Mouse (Mus musculus): ENCODE data around the gene Eef1akmt2.

The Eef1akmt2 gene

GRCm38 (mm10) chr7:132787496-132788190 is 64.8 kb downstream of the Eef1akmt2 start:
- WGBS: 85% methylated on average over 4 of the region's 4 CpGs

DNA sequence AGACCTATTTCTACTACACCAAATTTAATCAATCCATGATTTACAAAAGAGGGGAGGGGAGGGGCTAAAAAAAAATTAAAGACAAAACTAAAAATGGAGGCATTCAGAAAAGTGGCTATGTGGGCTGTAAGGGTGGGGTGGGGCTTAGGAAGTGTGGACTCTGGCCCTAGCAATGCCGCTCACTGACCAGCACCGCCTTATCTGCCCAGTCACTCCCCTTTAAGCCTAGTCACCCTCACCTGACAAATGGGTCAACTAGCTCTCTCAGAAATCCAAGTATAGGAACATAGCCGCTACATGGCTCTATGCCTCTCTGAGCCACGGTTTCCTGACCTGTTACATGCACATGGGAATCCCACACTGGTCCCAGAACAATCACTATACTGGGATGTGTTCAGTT is 65.5 kb downstream of the Eef1akmt2 start:
- WGBS: 89% methylated on average over 4 of the region's 4 CpGs

- WGBS: 14% methylated on average over 4 of the region's 4 CpGs
Observed at GRCm38 (mm10) chr7:132786522-132786921, 66.0 kb downstream of the Eef1akmt2 start.

GRCm38 (mm10) chr7:132786011-132786410 is 66.5 kb downstream of the Eef1akmt2 start:
- WGBS: 23% methylated on average over 7 of the region's 7 CpGs

DNA sequence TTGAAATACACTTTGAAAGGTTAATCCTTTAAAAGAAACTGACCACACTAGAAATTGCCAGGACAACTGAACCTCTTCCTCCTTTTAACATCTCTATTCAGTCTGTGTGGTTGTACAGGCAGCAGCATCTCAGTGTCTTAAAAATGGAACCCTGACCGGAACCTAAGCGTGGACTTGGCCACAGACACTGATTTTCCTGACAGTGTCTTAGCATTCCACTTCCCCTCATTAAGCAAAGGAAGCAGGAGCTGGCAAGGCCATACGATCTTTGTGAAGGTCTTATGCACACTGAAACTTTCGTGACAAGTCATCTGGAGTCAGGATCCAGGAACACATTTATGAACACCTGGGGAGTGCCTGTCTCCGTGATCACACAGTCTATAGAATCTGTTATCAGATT is 68.4 kb downstream of the Eef1akmt2 start:
- 58% methylated on average over 5 of the region's 5 CpGs for WGBS

- 41% methylated on average over 6 of the region's 6 CpGs for WGBS
Observed at GRCm38 (mm10) chr7:132781850-132782249, 70.6 kb downstream of the Eef1akmt2 start.

DNA sequence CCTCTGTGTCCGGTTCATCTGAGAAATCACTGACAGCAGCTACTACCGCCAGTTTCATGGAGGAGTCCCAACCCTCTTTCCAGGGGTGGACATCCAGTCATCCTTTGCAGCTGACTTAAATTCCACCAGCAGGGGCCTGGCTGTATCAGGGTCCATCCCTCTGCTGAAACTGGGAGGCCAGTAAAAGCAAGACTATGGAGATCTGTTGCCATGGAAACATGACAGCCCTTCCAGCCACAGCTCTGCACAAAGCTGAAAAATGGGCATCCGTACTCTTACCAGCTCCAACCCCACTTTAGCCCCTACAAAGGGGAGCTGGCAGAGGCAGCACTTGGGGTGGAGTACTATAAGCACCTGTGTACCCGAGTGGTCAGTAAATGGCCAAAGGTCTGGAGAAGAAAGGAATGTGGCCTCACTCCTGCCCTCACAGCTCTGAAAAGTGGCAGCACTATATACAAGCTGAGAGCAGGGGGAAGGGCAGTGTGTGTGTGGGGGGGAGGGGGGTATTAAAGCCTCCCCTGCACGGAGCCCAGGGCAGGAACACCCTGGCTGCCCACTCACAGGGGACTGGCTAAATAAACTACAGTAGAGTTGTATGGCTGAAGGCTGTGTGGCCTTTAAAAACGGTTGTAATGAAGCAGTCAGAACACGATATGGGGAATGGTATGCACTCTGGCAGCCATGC is 71.2 kb downstream of the Eef1akmt2 start:
- 28% methylated on average over 7 of the region's 7 CpGs for WGBS

DNA sequence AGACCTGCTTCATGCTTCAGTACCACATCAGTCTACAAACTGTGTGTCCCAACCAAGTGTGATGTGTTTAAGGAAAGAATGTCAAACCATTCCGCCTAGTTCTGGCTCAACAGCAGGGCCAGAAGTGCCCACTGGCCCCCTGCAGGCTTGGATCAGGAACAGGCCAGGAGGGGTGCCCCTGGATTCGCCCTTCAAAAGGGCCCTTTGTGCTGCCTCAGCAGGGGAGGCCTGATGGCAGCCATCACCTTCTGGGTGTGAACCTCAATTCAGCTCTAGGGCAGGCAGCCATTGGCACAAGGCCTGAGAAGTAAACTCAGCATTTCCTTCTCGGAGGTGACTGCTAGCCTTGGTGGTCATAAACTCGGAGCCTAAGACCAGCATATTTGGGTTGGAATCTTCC is 71.9 kb downstream of the Eef1akmt2 start:
- WGBS: 43% methylated on average over 4 of the region's 4 CpGs

DNA sequence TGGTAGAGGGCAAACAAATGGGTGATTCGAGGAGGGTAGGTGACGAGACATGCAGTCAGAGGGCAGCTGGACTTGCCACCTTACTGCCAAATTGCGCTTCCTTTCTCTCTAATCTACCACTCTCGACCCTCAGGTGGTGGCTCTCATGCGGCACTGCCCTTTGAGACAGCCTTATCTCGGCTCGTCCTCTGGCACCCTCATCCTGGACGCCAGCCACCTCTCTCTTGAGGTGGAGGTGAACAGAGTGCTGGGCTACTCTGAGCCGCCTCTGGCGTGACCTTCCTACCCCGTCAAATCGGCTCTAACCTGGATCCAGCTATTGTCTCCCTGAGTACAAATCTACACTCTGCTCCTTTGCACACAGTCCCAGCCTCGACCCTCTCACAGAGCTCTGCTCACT is 73.8 kb downstream of the Eef1akmt2 start:
- WGBS: 97% methylated on average over 13 of the region's 13 CpGs

GRCm38 (mm10) chr7:132777728-132778453 is 74.6 kb downstream of the Eef1akmt2 start:
- 100% methylated on average over 1 of the region's 1 CpGs for WGBS

All from cerebral cortex, adult 2 months (tissue).